Mouse (Mus musculus) urinary bladder, postnatal 14 days (tissue): ENCODE data around the gene Ankib1.
"Not testable (repeated sequence)": the region's sequence is repeated elsewhere in the genome, so short reads cannot be mapped to it uniquely, and the experiment has no call there.

ENCODE experiments used
- DNase-seq: peaks from one replicate; pipeline ENCODE4 v3.0.0; 2021; ENCODE audit warnings: low spot score

Gene Ankib1

DNA sequence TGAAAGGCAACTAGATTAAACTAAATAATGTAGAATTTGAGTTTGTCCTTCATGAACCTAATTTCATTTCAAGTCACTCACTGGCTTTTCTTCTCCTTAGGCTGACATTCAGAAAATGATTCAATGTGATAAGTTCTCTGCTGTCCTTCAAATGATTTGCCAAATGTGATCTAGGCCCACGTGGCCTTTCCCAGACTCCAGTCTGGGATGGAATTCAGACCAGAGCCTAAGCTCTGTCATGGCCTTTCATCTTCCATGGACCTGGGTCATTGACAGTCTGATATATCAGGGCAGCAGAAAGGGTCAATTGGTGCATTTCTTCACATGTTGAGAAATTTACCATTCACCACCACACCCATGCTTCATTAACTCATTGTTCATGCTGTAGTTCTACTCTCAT is 77.2 kb downstream of the Ankib1 start:
- DNase-seq = no peak

DNA sequence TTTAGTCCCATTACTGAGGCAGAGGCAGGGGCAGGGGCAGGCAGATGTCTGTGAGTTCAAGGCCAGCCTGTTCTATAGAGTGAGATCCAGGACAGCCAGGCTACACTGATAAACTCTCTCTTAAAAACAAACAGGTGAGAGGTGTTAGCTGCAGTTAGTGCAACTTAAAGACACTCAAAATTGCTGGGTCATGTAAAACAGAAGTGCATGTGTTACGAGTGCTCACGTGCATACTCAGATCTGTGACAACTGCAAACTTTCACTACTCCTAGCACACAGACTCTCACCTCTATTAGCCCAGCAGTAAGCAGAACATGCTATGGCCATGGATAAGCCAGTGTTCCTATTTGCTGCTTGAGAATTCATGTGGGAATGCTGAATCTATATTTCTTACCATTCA is 79.3 kb downstream of the Ankib1 start:
- DNase-seq = no peak

DNA sequence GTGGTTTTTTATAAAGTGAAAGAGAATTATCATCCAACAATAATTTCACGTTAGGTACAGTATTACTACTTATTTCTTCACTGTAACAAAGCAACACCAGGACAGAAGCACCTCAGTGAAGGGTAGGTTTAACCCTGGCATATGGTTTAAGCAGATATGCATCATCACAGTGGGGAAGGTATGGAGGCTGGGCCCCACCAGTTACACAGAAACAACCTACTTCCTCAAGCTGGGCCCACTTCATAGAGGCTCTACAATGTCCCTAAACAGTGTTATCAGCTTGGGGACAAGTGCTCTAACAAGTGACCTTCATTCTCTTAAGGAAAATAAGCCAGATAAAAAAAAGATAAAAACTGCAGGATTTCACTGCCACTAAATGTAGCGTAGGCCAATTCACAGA is 79.9 kb downstream of the Ankib1 start:
- no peak for DNase-seq

DNA sequence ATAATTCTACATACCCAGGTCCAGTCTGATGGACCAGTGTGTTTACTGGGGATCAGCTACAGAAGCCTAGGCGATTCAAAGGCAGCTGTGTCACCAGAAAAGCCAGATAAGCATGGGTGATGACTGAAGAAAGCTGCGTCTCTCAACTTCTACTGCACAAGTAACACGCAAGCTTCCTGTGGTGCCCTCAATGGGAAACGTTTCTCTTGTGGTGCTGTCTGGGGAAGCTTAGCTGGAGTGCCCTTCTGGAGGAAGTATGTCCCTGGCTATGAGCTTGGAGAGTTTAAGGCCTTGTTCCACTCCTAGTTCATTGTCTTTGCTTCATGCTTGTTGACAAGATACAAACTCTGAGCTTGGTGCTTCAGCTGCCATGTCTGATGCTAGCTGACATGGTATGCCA is 83.4 kb downstream of the Ankib1 start:
- no peak for DNase-seq

DNA sequence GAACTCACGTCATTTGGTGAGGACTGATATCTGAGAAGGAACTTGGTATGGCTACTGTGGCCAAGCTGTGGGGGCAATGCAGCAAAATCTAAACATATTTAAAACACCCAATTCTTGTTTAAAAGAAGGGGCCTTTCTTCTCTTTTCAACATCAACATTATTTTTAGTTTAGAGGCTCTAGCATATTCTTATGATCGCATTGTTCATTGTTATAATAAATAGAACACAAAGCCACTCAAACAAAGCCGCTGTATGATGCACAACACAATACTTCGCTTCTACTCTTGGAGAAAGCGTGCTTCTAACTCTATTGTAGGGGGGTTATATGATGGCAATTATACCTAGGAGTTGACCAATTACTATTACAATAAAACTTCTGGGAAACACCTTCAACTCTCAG is 86.9 kb downstream of the Ankib1 start:
- DNase-seq = no peak

DNA sequence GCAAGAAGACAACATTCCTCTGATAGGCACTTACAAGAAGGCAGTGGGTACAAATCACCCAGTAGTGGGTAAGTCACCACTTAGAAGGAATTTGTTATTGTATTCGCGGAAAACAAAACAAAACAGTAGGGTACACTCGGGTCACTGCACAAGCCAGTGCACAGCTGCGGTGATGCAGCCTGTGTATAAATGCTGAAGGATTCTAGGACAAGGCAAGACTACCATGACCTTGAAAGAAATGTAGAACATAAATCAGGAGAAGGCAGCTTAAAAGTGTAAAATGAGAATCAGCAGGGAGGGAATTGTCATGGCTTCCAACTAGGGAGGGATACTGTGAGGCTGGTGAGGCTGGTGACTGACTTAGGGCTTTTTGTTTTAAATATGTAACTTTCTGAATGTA is 100.5 kb downstream of the Ankib1 start:
- DNase-seq = no peak

DNA sequence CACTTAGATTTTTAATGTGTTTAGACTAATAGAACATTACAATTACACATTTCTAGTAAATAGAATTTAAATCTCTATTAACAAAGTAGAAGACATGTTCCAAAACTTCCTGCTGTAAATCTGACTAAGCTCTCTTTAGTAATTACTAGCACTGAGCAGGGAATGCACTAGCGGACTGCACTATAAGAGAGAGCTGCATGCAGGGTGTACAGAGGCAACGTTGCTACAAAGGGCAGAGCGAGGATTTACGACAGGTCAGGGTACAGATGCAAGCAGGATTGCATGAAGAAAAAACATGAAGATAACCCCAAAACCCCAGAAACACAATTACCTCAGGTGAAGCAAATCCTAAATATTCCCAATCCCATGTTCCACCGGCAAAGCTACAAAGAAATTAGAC is 102.7 kb downstream of the Ankib1 start:
- DNase-seq = no peak

DNA sequence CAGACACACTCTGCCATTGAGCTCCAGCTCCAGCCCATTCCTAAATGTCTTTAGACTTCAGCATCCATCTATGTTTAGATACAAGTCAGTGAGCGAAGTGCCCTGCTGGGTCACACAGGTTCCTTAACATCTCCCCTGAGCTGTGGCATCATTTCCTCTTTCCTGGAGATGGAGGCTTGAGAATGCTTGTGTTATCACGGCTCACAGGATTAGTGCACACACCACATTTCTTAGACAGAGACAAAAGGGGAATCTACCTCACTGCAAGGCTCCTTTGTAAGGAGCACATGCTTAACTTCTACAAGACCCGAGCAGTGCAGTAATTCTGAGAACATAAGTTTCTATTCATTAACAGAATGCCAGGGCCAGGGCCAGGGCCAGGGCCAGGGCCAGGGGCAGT is 106.7 kb downstream of the Ankib1 start:
- no peak for DNase-seq

DNA sequence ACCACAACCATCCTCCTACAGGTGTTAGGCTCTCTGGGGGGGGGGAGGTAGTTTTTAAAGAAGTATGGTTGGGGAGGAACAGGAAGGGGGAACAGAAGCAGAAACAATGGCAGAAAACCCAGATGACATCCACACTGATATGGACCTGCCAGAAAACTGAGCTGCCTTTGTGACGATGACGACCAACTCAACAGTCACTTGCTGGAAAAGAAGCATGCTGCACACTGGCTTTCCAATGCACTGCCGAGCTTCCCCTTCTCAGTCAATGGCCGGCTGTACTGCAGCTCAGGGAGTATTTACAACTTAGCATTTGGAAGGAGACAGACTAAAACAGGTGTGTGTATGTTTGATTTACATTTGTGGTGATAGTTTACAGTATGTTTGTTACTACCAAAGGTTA is 107.5 kb downstream of the Ankib1 start:
- DNase-seq = no peak

DNA sequence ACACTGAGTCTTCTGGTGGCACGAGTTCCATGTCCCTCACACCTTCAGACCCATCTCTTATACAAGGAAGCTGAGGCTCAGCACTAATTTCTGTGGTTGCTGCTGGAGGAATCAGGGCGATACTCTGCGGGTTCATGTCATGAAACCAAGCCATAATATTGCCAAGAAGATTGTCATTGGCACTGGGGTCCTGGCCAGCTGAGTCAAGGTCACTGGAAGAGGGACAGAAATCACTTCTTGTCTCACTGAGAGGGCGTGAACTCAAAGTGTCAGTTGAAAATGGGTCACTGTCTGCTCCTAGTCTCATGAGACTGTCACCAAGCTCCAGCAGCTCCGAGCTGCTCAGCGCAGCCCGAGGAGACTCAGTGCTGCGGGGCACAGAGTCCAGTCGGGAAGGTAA is 109.8 kb downstream of the Ankib1 start:
- no peak for DNase-seq

DNA sequence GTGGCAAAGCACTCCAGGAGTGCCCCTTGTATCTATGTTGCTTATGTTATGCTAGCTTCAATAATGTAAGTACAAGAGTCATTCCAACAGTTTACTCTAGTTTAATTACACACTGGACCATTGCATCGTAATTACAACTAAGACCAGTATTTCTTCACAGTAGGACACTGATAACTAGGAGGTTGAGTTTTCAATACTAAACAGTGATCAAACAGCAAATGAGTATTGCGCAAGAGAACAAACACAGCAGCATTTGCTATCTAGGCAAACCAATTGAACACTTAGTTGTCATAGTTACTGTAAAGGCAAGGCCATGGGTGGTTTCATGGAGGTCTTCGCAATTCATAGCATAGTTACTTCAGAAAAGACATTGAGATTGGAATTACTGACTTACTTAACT is 111.4 kb downstream of the Ankib1 start:
- DNase-seq = no peak

DNA sequence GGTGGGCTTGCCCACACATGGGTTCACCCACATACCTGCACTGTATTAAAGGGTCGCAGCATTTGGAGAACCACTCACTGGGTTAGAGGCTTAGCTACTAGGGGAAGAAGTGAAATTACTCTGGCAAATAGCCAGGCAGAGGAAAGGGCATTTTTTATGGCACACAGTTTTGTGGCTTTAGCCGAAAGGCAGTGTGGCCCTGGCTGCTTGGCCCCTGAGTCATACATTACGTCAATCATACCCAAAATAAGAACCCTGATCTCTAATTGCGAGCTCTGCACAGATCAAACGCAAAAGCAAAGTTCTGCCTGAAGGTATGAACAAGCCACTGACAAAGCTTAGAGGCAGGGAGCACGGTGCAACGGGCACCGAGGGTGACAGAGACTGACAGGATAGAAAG is 114.4 kb downstream of the Ankib1 start:
- no peak for DNase-seq

DNA sequence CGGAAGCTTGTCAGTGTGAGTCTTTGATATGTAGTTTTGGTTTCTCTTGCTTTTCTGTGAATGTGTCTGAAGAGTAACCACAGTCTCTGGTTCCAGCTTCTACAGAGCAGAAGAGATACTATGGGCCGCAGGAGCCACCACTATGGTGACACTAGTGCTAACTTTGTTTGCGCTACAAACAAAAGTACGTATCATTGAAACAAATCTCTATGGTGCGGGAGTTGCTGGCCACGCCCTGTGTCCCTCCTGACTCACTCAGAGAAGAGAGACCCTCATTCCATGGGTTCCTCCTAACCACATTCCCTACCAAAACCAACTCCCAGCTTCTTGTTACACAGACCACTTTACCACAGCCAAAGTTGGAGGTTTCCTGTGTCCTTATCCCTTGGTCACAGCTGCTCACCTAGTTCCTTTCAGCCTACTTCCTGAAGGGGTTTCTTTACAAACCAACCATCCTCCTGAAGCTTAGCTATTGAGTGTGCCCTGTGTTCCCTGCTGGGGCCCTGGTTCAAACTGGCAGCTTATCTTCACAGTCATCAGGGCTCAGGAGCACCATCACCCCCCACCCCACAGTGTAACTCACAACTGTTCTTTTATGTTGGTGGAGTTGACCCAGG is 132.7 kb downstream of the Ankib1 start:
- no peak for DNase-seq

DNA sequence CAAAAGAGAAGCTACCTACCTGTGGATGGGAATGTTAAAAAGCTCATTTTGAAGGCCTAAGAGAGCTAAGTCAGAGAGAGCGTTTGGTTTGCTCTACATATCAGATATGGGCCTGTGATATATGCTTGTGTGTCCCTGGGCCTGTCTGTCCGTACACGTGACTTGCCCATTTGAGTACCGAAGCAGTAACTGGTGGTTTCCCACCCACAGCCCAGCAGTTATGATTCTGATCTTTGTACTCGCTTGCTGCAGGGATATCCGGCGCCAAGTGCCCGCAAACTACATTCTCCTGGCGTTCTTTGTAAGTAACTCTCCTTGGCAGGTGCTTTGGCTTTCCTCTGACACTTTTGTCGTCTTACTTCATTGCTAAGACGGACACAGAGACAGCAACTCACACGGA is 136.1 kb downstream of the Ankib1 start:
- DNase-seq = no peak

DNA sequence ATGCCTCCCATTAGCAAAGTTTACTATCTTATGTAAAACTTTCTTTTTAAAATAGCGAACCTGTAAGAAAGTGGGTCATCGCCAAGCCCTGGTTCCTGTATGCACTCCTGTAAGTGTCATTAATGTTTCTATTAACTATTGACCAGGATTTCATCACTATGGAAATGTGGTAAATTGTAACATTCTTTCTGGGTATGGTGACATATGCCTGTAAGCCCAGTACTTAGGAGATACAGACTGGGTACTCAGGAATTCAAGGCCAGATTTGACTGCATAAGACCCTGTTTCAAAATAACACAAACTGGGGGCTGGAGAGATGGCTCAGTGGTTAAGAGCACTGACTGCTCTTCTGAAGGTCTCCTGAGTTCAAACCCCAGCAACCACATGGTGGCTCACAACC is 137.5 kb downstream of the Ankib1 start:
- DNase-seq = no peak

DNA sequence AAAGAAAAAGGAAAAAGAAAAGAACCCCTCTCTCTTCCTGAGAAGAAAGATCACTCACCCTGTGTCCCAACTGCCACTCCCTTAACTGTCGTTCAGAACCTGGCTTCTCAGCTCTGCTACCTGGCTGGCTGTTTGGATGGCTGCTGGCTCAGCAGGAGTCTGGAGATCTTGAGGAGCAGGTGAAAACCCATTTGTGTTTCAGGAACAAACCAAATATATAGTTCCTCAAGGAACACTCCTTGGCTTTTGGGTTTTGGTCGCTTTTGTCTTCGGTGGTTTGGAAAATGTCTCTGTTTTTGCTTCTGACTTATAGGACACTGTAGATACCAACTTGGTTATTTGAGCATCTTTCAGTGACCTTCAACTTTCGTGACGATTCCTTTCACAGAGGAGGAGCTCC is 145.6 kb downstream of the Ankib1 start, which contains the start of gene Gatad1:
Gene Gatad1, minus strand, starts transcription at position 101 of the 400 bp plus-strand sequence.
- DNase-seq = no peak

DNA sequence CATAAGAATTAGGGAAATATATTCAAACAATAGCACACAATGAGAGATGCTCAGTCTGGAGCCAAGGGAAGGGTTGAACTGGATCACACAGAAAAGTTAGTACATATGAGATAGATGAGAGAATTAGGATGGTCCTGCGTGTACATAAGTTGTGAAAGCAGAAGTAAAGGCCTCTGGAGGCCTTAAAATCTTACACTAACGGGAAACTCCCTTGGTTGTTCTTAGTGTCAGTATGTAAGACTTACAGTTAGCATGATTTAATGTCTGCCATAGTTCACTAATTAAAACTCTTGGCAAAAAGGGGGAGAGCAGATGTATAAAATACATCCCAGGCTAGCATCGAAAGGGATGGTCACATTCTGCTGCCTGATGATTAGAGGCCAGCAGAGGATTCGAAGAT is 148.9 kb downstream of the Ankib1 start:
- DNase-seq = no peak

DNA sequence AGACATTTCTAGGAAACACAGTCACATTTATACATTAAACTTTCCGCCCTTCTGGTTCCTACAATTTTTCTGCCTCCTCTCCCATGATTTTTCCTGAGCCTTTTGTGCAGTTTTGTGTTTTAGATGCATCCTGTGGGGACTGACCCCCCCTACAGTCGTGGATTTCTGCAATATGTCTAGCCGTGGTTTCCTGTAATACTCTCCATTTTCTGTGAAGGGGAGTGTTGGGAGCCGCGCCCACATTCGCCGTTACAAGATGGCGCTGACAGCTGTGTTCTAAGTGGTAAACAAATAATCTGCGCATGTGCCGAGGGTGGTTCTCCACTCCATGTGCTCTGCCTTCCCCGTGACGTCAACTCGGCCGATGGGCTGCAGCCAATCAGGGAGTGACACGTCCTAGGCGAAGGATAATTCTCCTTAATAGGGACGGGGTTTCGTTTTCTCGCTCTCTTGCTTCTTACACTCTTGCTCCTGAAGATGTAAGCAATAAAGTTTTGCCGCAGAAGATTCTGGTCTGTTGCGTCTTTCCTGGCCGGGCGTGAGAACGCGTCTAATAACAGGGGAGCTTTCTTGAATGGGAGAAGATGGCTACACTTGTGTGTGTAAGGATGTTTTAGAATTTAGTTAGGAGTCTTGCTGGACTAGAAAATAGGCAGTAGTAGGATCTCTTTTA is 149.7 kb downstream of the Ankib1 start:
- DNase-seq = not testable (repeated sequence)

DNA sequence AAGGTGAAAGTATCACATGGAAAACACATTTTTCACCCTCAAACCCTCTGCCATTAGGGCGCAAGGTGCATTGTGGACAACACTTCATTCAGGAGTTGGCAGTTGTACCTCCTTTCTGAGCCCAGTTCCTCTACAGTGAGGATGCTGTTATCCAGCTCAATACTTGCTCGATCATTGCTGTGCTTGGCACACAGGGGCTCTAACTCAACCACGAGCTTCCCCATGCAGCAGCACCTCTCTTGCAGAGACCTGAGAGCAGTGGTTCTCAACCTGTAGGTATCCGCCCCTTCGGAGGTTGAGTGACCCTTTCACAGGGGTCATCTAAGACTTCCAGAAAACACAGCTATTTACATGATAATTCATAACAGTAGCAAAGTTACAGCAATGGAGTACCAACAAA is 151.1 kb downstream of the Ankib1 start:
- DNase-seq = no peak

DNA sequence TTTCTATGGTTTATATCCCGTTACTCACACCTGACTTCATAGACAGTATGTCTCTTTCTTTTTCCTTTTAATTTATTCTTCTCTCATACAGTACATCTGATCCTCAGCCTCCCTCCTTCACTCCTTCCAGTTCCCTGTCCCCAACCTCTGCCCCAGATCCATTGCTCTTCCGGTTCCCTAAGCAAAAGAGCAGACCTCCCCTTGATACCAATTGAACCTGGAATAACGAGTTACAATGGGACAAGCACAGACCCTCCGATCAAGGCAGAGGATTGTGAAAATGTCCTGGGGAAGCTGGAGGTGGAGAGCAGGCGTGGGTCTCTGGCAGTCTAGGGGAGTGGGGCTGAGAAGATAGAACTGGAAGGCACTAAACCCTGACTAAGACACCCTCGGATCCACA is 151.8 kb downstream of the Ankib1 start, which contains the start of gene Tmbim7:
Gene Tmbim7, plus strand, starts transcription at position 301 of the 400 bp plus-strand sequence.
- DNase-seq = no peak

DNA sequence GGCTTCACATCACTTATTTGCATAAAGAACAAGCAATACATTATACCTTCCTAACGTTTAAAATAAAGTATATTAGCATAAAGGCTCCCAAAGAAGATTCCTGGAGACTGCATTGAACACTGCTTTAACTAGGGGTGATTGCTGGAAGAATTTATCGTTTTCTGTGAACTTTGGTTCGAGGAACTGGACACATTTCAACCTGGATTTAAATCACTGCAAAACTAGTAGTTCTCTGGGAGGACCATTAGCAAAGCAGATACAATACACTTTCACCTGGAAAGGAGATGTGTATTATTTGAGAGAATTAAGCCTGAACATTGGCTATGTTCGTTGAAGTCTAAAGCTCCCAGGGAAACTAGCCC is 153.9 kb downstream of the Ankib1 start:
- DNase-seq = no peak

DNA sequence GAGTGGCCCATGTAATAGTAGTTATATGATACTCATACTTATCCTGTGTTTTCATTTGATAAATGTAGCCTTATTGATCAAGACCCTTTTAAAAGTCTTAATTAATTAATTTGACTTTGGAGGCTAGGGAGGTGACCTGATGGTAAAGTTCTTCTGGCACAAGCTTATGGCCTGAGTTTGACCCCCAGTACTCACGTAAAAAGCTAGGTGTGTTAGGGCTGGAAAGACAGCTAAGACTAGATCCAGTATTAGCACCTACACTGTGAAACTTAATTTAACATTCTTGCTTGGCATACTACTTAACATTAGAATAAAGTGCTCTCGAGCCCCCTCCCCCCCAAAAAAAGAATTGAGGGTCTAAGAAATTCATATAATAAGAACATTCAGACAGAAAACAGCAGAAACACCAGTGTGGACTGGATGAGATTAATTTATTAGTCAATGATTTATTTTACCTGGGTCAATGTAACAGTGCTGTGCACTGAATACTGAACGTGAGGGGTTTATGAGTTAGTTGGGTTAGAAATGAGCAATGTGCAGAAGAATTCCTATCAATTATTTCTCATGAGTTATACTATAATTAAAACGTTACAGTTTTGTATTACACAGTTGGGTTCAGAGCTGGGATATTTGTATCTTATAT is 154.4 kb downstream of the Ankib1 start:
- no peak for DNase-seq

DNA sequence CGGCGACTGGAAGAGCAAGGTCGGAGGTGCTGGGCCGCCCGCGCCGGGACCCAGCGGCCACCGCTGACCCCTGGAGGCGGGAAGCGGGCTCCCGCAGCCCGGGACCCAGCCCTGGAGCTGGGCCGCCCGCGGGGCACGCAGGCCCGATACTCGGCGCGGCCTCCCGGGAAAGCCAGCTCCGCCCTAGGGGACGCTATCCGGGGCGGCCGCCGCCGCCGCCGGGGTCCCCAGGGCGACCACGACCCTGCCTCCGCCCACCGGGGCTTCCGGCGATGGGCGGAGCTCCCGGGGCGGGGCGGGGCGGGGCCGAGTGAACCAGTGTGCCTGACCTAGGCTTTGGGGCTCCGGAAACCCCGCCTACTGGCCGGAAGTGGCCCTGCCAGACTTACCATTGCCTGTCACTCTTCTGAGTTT is 155.0 kb downstream of the Ankib1 start:
- DNase-seq = peak; percentile 86
